Mouse (Mus musculus): ENCODE measurements around the gene Gm42674.
A peak's percentile ranks its signal among the peaks of the same experiment; 100 is the strongest.

Gene Gm42674

GRCm38 (mm10) chr3:90623435-90624071 lies 21.8 kb downstream of the Gm42674 start:
- peak; percentile 70 for DNase-seq (ENCODE audit: low read depth, low spot score)

- DNase-seq (ENCODE audit: low read depth, low spot score) = no peak
These were observed 23.8 kb downstream of the Gm42674 start for GRCm38 (mm10) chr3:90625496-90625895.

GRCm38 (mm10) chr3:90626266-90627021 lies 24.7 kb downstream of the Gm42674 start:
- no peak for DNase-seq (ENCODE audit: low read depth, low spot score)

GRCm38 (mm10) chr3:90627366-90627765 lies 25.7 kb downstream of the Gm42674 start:
- DNase-seq (ENCODE audit: low read depth, low spot score) = no peak

GRCm38 (mm10) chr3:90627807-90628206 lies 26.1 kb downstream of the Gm42674 start:
- DNase-seq (ENCODE audit: low read depth, low spot score) = no peak

GRCm38 (mm10) chr3:90629298-90629697 lies 27.6 kb downstream of the Gm42674 start:
- peak; percentile 34 for DNase-seq (ENCODE audit: low read depth, low spot score)

- no peak for DNase-seq (ENCODE audit: low read depth, low spot score)
These were observed 30.3 kb downstream of the Gm42674 start for GRCm38 (mm10) chr3:90631984-90632383.

- DNase-seq (ENCODE audit: low read depth, low spot score) = no peak
These were observed 37.0 kb downstream of the Gm42674 start for GRCm38 (mm10) chr3:90638511-90639275.

- DNase-seq (ENCODE audit: low read depth, low spot score) = peak; percentile 76
These were observed 37.9 kb downstream of the Gm42674 start for GRCm38 (mm10) chr3:90639511-90640154.

- no peak for DNase-seq (ENCODE audit: low read depth, low spot score)
These were observed 39.3 kb downstream of the Gm42674 start for GRCm38 (mm10) chr3:90640981-90641380.

- DNase-seq (ENCODE audit: low read depth, low spot score) = peak; percentile 57
These were observed 42.5 kb downstream of the Gm42674 start for GRCm38 (mm10) chr3:90644220-90644619.

- no peak for DNase-seq (ENCODE audit: low read depth, low spot score)
These were observed 45.6 kb downstream of the Gm42674 start for GRCm38 (mm10) chr3:90647291-90647690.

- no peak for DNase-seq (ENCODE audit: low read depth, low spot score)
These were observed 47.3 kb downstream of the Gm42674 start for GRCm38 (mm10) chr3:90648981-90649380.

- no peak for DNase-seq (ENCODE audit: low read depth, low spot score)
These were observed 48.1 kb downstream of the Gm42674 start for GRCm38 (mm10) chr3:90649832-90650231.

GRCm38 (mm10) chr3:90652878-90653508 lies 51.3 kb downstream of the Gm42674 start:
- peak; percentile 70 for DNase-seq (ENCODE audit: low read depth, low spot score)

GRCm38 (mm10) chr3:90653717-90654116 lies 52.0 kb downstream of the Gm42674 start, which contains the start of gene S100a7a:
Gene S100a7a (plus strand): TSS chr3:90654017.
- no peak for DNase-seq (ENCODE audit: low read depth, low spot score)
